Mouse (Mus musculus): ENCODE results near the gene Spag8.

DNA sequence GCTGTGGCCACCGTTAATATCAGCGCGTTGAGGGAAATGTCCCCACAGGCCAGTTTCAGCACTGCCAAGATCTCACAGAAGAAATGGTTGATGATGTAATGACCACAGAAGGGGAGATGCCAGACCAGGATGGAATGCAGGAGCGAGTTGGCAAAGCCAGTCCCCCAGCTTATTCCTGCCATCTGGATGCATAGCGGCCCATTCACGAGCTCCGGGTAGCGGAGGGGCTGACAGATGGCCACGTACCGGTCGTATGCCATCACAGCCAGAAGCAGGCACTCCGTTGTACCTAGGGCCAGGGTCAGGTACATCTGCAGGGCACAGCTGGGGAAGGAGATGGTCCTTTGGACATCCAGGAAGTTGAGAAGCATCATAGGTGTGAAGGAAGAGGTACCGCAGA lies 43.2 kb upstream of the Spag8 start:
- TF ChIP-seq POLR2A (IDR thresholded peaks at IDR 0.05; ENCODE audit: extremely low read depth, insufficient read depth, low read length) (no peak), CTCF (IDR thresholded peaks at IDR 0.05; ENCODE audit: low read depth, low read length) (no peak)
